Mouse (Mus musculus): ENCODE data around the gene Olfr738. TPM values are rescaled to one million over a fixed set of nuclear protein-coding genes. Genes with fewer than 3 reads are reported as not detected.

The Olfr738 gene
- not detected in 2 replicates for polyA plus RNA-seq (2015; fragmentation: Nextera tagmentation; extraction: Ambion mirVana)

- TF ChIP-seq EP300 (IDR thresholded peaks at IDR 0.05) (no peak), CTCF (IDR thresholded peaks at IDR 0.05) (no peak)
- no peak within 1 kb of the TSS for H3K4me2 ChIP-seq (replicated peaks; ENCODE audit: low read depth, low read length)
- H3K4me3 ChIP-seq (ENCODE audit: low read depth, low read length) = no peak within 1 kb of the TSS
- WGBS = 82% methylated on average over 1 of the region's 1 CpGs
- no peaks in the 10 kb centered on the region for H3K4me1 ChIP-seq (ENCODE audit: insufficient read depth, low read depth, low read length)
- H3K27ac ChIP-seq (ENCODE audit: low read length) = no peak within 1 kb of the TSS
- ATAC-seq = no peak
- DNase-seq (ENCODE audit: low spot score) = no peak
- no peaks in the 10 kb centered on the region for H3K36me3 ChIP-seq (ENCODE audit: insufficient read depth, low read length)
- H3K27me3 ChIP-seq (replicated peaks; ENCODE audit: insufficient read depth, low read length) = no peaks in the 10 kb centered on the region
- no peak within 1 kb of the TSS for H3K9ac ChIP-seq (replicated peaks; ENCODE audit: low read depth)
- no peaks in the 10 kb centered on the region for H3K9me3 ChIP-seq (ENCODE audit: low read length)
Measured at GRCm38 (mm10) chr14:50407268-50407667, at the start of gene Olfr738. Gene Olfr738 (plus strand): TSS chr14:50407568.

GRCm38 (mm10) chr14:50357593-50357992 lies 49.8 kb upstream of the Olfr738 start, which contains the start of gene Tlr11:
Gene Tlr11 (plus strand): TSS chr14:50357914.
- no peaks in the 10 kb centered on the region for H3K27me3 ChIP-seq (replicated peaks; ENCODE audit: insufficient read depth, low read length)

GRCm38 (mm10) chr14:50360480-50360879 lies 46.9 kb upstream of the Olfr738 start:
- Histone ChIP-seq H3K4me1 (ENCODE audit: insufficient read depth, low read depth, low read length) (no peaks in the 10 kb centered on the region), H3K9me3 (ENCODE audit: low read length) (no peaks in the 10 kb centered on the region), H3K4me3 (ENCODE audit: low read depth, low read length) (no peak overlapping the region), H3K36me3 (ENCODE audit: insufficient read depth, low read length) (no peaks in the 10 kb centered on the region), H3K27me3 (replicated peaks; ENCODE audit: insufficient read depth, low read length) (no peaks in the 10 kb centered on the region), H3K27ac (ENCODE audit: low read length) (no peak overlapping the region), H3K4me2 (replicated peaks; ENCODE audit: low read depth, low read length) (no peak overlapping the region), H3K9ac (replicated peaks; ENCODE audit: low read depth) (no peak overlapping the region)
- TF ChIP-seq EP300 (IDR thresholded peaks at IDR 0.05) = no peak
- DNase-seq (ENCODE audit: low spot score) = no peak
- 76% methylated on average over 3 of the region's 3 CpGs for WGBS
- ATAC-seq = no peak

More at GRCm38 (mm10) chr14:50357593-50357992, 49.8 kb upstream of the Olfr738 start, which contains the start of gene Tlr11:
- H3K27ac ChIP-seq (ENCODE audit: low read length) = no peak within 1 kb of the TSS
- DNase-seq (ENCODE audit: low spot score) (no peak), ATAC-seq (no peak)
- H3K9ac ChIP-seq (replicated peaks; ENCODE audit: low read depth) = no peak within 1 kb of the TSS
- H3K4me3 ChIP-seq (ENCODE audit: low read depth, low read length) = no peak within 1 kb of the TSS
- H3K36me3 ChIP-seq (ENCODE audit: insufficient read depth, low read length) = no peaks in the 10 kb centered on the region
- no peak for TF ChIP-seq CTCF (IDR thresholded peaks at IDR 0.05)
- TF ChIP-seq EP300 (IDR thresholded peaks at IDR 0.05) = no peak
- no peaks in the 10 kb centered on the region for H3K9me3 ChIP-seq (ENCODE audit: low read length)
- H3K4me1 ChIP-seq (ENCODE audit: insufficient read depth, low read depth, low read length) = no peaks in the 10 kb centered on the region
- no peak within 1 kb of the TSS for H3K4me2 ChIP-seq (replicated peaks; ENCODE audit: low read depth, low read length)
- 71% methylated on average over 2 of the region's 2 CpGs for WGBS

- no peak for TF ChIP-seq EP300 (IDR thresholded peaks at IDR 0.05)
- TF ChIP-seq CTCF (IDR thresholded peaks at IDR 0.05) = no peak
- DNase-seq (ENCODE audit: low spot score) (no peak), ATAC-seq (no peak)
- WGBS = 73% methylated on average over 2 of the region's 2 CpGs
- no peak overlapping the region for H3K9ac ChIP-seq (replicated peaks; ENCODE audit: low read depth)
- H3K27ac ChIP-seq (ENCODE audit: low read length) = no peak overlapping the region
- no peaks in the 10 kb centered on the region for H3K4me1 ChIP-seq (ENCODE audit: insufficient read depth, low read depth, low read length)
- no peak overlapping the region for H3K4me2 ChIP-seq (replicated peaks; ENCODE audit: low read depth, low read length)
- H3K36me3 ChIP-seq (ENCODE audit: insufficient read depth, low read length) = no peaks in the 10 kb centered on the region
- H3K4me3 ChIP-seq (ENCODE audit: low read depth, low read length) = no peak overlapping the region
- no peaks in the 10 kb centered on the region for H3K9me3 ChIP-seq (ENCODE audit: low read length)
- H3K27me3 ChIP-seq (replicated peaks; ENCODE audit: insufficient read depth, low read length) = no peaks in the 10 kb centered on the region
Measured at GRCm38 (mm10) chr14:50363561-50363960, 43.8 kb upstream of the Olfr738 start.

GRCm38 (mm10) chr14:50380863-50381262 lies 26.5 kb upstream of the Olfr738 start, which contains the start of gene Olfr736:
Gene Olfr736 (plus strand): TSS chr14:50381163.
- Histone ChIP-seq H3K36me3 (ENCODE audit: insufficient read depth, low read length) (no peaks in the 10 kb centered on the region), H3K27ac (ENCODE audit: low read length) (no peak within 1 kb of the TSS), H3K27me3 (replicated peaks; ENCODE audit: insufficient read depth, low read length) (no peaks in the 10 kb centered on the region), H3K9me3 (ENCODE audit: low read length) (no peaks in the 10 kb centered on the region), H3K4me3 (ENCODE audit: low read depth, low read length) (no peak within 1 kb of the TSS), H3K4me2 (replicated peaks; ENCODE audit: low read depth, low read length) (no peak within 1 kb of the TSS), H3K4me1 (ENCODE audit: insufficient read depth, low read depth, low read length) (no peaks in the 10 kb centered on the region), H3K9ac (replicated peaks; ENCODE audit: low read depth) (no peak within 1 kb of the TSS)
- WGBS = 59% methylated on average over 2 of the region's 2 CpGs
- DNase-seq (ENCODE audit: low spot score) = no peak
- TF ChIP-seq EP300 (IDR thresholded peaks at IDR 0.05) (no peak), CTCF (IDR thresholded peaks at IDR 0.05) (no peak)
- no peak for ATAC-seq

- DNase-seq (ENCODE audit: low spot score) (no peak), ATAC-seq (no peak)
- Histone ChIP-seq H3K4me2 (replicated peaks; ENCODE audit: low read depth, low read length) (no peak within 1 kb of the TSS), H3K36me3 (ENCODE audit: insufficient read depth, low read length) (no peaks in the 10 kb centered on the region), H3K27ac (ENCODE audit: low read length) (no peak within 1 kb of the TSS), H3K4me3 (ENCODE audit: low read depth, low read length) (no peak within 1 kb of the TSS), H3K9me3 (ENCODE audit: low read length) (no peaks in the 10 kb centered on the region), H3K9ac (replicated peaks; ENCODE audit: low read depth) (no peak within 1 kb of the TSS), H3K4me1 (ENCODE audit: insufficient read depth, low read depth, low read length) (no peaks in the 10 kb centered on the region), H3K27me3 (replicated peaks; ENCODE audit: insufficient read depth, low read length) (no peaks in the 10 kb centered on the region)
- WGBS = 52% methylated on average over 2 of the region's 2 CpGs
- TF ChIP-seq CTCF (IDR thresholded peaks at IDR 0.05) (no peak), EP300 (IDR thresholded peaks at IDR 0.05) (no peak)
Measured at GRCm38 (mm10) chr14:50418326-50418725, 11.0 kb downstream of the Olfr738 start, which contains the start of gene Olfr739. Gene Olfr739 (plus strand): TSS chr14:50418626.

- Histone ChIP-seq H3K27me3 (replicated peaks; ENCODE audit: insufficient read depth, low read length) (no peaks in the 10 kb centered on the region), H3K36me3 (ENCODE audit: insufficient read depth, low read length) (no peaks in the 10 kb centered on the region), H3K4me1 (ENCODE audit: insufficient read depth, low read depth, low read length) (no peaks in the 10 kb centered on the region), H3K9me3 (ENCODE audit: low read length) (no peaks in the 10 kb centered on the region), H3K9ac (replicated peaks; ENCODE audit: low read depth) (no peak within 1 kb of the TSS), H3K27ac (ENCODE audit: low read length) (no peak within 1 kb of the TSS), H3K4me3 (ENCODE audit: low read depth, low read length) (no peak within 1 kb of the TSS), H3K4me2 (replicated peaks; ENCODE audit: low read depth, low read length) (no peak within 1 kb of the TSS)
- 72% methylated on average over 3 of the region's 3 CpGs for WGBS
- ATAC-seq = no peak
- TF ChIP-seq CTCF (IDR thresholded peaks at IDR 0.05) = no peak
- TF ChIP-seq EP300 (IDR thresholded peaks at IDR 0.05) = no peak
- no peak for DNase-seq (ENCODE audit: low spot score)
Measured at GRCm38 (mm10) chr14:50445245-50445644, 37.9 kb downstream of the Olfr738 start, which contains the start of gene Olfr740. Gene Olfr740 (plus strand): TSS chr14:50445545.

Other genes with a start within 250 kb of the Olfr738 start
- gene Olfr730, start 219.4 kb upstream of the Olfr738 start, polyA plus RNA-seq (2015; fragmentation: Nextera tagmentation; extraction: Ambion mirVana) = not detected in 2 replicates
- gene Olfr731, start 165.7 kb upstream of the Olfr738 start, polyA plus RNA-seq (2015; fragmentation: Nextera tagmentation; extraction: Ambion mirVana) = not detected in 2 replicates
- gene Olfr732, start 123.4 kb upstream of the Olfr738 start, polyA plus RNA-seq (2015; fragmentation: Nextera tagmentation; extraction: Ambion mirVana) = not detected in 2 replicates
- not detected in 2 replicates for gene Olfr733, start 106.0 kb upstream of the Olfr738 start, polyA plus RNA-seq (2015; fragmentation: Nextera tagmentation; extraction: Ambion mirVana)
- not detected in 2 replicates for gene Olfr734, start 80.8 kb upstream of the Olfr738 start, polyA plus RNA-seq (2015; fragmentation: Nextera tagmentation; extraction: Ambion mirVana)
- not detected in 2 replicates for gene Olfr735, start 58.7 kb upstream of the Olfr738 start, polyA plus RNA-seq (2015; fragmentation: Nextera tagmentation; extraction: Ambion mirVana)
- gene Tlr11, start 49.7 kb upstream of the Olfr738 start, polyA plus RNA-seq (2015; fragmentation: Nextera tagmentation; extraction: Ambion mirVana) = 0.04 TPM in 1 of 2 replicates, not detected in the other
- not detected in 2 replicates for gene Olfr736, start 26.4 kb upstream of the Olfr738 start, polyA plus RNA-seq (2015; fragmentation: Nextera tagmentation; extraction: Ambion mirVana)
- gene Olfr739, start 11.1 kb downstream of the Olfr738 start, polyA plus RNA-seq (2015; fragmentation: Nextera tagmentation; extraction: Ambion mirVana) = not detected in 2 replicates
- gene Olfr740, start 38.0 kb downstream of the Olfr738 start, polyA plus RNA-seq (2015; fragmentation: Nextera tagmentation; extraction: Ambion mirVana) = not detected in 2 replicates
- gene Olfr741, start 65.2 kb downstream of the Olfr738 start, polyA plus RNA-seq (2015; fragmentation: Nextera tagmentation; extraction: Ambion mirVana) = not detected in 2 replicates
- not detected in 2 replicates for gene Olfr742, start 96.0 kb downstream of the Olfr738 start, polyA plus RNA-seq (2015; fragmentation: Nextera tagmentation; extraction: Ambion mirVana)
- not detected in 2 replicates for gene Olfr743, start 114.3 kb downstream of the Olfr738 start, polyA plus RNA-seq (2015; fragmentation: Nextera tagmentation; extraction: Ambion mirVana)
- gene Olfr744, start 207.3 kb downstream of the Olfr738 start, polyA plus RNA-seq (2015; fragmentation: Nextera tagmentation; extraction: Ambion mirVana) = not detected in 2 replicates
- not detected in 2 replicates for gene Olfr745, start 231.8 kb downstream of the Olfr738 start, polyA plus RNA-seq (2015; fragmentation: Nextera tagmentation; extraction: Ambion mirVana)
- gene Olfr746, start 239.5 kb downstream of the Olfr738 start, polyA plus RNA-seq (2015; fragmentation: Nextera tagmentation; extraction: Ambion mirVana) = not detected in 2 replicates

Data from lung, postnatal 0 days (tissue).